Mouse (Mus musculus): ENCODE measurements around the gene Serinc3. TPM values are rescaled to one million over a fixed set of nuclear protein-coding genes. Genes with fewer than 3 reads are reported as not detected.

Serinc3 gene
- polyA plus RNA-seq (2012; rRNA removed), result 76.4 and 83.6 TPM in 2 replicates

DNA sequence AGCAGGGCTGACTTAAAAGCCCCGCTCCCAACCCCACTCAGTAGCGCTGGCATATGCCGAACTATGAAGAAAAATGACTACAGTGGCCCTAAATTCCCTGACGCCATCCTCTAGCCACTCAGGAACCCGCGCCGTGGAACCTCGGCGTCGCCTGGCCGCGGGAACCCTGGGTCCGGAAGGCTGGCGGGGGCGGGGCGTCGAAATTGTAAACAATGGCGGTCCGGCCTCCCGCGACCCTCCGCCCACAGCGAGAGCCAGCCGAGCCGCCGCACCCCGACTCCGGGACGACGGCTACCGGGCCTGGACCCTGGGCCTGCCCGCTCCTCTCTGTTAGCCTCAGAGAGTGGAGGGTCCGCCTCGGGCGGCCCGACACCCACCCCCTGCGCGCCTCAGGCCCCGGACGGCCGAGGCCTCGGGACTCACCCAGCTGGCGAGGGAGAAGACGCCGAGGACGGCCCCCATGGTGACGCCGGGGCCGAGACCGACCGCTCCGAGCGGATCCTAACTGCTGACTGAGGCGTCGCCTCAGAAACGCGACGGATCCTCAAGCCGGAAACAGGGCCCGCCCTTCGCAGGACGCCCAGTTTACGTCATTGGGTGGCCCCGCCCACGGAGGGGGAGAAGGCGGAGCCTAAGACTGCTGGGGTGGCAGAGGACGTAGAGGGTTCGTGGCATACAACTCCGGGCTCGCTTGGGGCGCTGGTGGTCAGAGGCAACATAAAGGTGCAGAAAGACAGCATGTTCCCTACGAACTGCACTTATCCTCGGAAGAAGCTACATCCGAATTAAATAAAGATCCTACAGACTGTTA is at the start of gene Serinc3:
Serinc3 (minus strand) TSS at position 557 of the 811 bp plus-strand sequence.

DNA sequence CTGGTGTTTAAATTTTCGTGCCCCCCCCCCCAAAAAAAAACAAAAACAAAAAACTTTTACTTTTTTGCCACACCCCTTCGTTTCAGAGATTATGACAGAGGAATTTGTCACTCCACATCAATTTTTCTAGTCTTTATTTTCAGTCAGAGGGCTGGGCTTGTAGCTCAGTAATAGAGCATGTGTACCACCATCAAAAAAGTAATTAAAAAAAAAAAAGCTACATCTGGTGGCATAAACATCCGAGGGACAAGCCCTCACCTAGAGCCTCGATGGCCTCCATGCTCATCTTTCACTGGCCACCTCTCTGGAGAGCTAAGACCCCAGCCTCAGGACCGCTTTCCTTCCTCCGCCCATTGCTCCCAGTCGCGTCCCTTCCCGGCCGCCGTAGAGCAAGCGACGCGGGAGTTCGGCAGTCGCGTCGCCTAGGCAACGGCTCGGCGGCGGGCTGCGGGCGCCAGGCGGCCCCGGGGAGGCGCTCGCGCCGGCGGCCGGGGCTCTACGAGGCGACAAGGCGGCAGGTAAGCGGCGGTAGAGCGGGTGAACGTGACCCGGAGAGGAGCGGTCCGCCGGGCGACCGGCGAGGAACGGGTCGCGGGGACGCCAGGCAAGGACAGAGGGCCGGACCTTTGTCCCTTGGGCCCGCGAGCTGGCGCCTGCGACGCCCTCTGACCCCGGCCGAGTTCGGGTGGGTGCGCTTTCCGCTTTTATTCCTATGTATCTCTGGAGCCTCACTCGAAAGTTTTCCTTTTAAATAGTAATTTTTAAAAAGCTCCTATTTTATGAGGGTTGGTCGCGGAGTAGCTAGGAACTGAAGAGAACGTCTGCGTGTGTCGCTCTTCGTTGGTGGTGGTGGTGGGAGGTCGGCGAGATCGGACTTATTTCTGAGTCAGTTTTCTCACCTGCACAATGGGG is 13.3 kb upstream of the Serinc3 start, which contains the start of gene Pkig:
Pkig (plus strand) TSS at position 412 of the 912 bp plus-strand sequence.

DNA sequence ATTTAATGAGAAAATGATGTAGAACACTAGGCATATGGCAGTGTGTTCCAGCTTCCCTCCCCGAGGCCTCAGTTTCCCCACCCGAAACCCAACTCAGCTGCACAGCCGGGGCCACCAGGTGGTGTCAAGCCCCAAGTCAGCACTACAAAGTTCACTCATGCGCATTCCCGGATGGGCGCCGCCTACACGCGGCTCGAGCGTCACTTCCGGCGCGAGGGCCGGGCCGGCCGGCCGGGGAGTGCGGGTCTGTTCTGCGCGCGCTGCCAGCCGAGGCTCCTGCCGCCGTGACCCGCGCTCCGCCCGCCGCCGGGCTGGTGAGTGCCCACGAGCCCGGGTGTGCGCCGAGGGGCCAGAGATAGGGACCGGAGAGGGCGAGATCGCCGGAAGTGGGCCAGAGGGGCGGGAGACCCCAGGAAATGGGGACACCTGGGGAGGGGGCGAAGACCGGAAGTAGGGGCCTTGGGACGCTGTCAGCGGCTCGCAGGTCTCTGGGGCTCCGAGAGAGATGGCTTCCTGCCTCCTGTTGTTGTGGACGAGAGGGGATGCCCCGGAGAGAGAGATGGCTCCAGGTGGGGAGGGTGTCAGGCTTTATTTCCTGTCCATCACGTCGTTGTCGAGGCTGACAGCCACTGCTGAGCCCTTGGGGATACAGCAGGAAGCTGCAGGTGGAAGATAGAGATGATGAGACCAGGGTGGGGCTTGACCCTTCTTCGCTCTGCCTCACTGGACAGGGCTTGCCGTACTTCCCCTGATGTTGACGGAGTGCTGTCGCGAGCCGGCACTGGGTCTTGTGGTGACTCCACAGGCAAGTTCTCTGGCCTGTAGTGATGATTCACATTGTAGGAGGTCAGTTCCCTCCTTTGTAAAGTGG is 42.6 kb downstream of the Serinc3 start, which contains the start of gene Ttpal:
Ttpal (plus strand) TSS at position 214 of the 871 bp plus-strand sequence.

Other genes starting within 250 kb of the Serinc3 start
- gene Jph2, start 247.1 kb downstream of the Serinc3 start, polyA plus RNA-seq (2012; rRNA removed), result 0.49 and 2.0 TPM in 2 replicates
- gene Oser1, start 220.4 kb downstream of the Serinc3 start, polyA plus RNA-seq (2012; rRNA removed), result 26.3 and 29.2 TPM in 2 replicates
- 117 and 118 TPM in 2 replicates for gene Gdap1l1, start 206.7 kb downstream of the Serinc3 start, polyA plus RNA-seq (2012; rRNA removed)
- gene Fitm2, start 172.5 kb downstream of the Serinc3 start, polyA plus RNA-seq (2012; rRNA removed), result 6.8 and 7.3 TPM in 2 replicates
- 0.25 and 0.31 TPM in 2 replicates for gene R3hdml, start 152.8 kb downstream of the Serinc3 start, polyA plus RNA-seq (2012; rRNA removed)
- 0.09 TPM in 1 of 2 replicates, not detected in the other for gene Hnf4a, start 138.3 kb downstream of the Serinc3 start, polyA plus RNA-seq (2012; rRNA removed)
- gene Ttpal, start 42.8 kb downstream of the Serinc3 start, polyA plus RNA-seq (2012; rRNA removed), result 26.2 and 26.6 TPM in 2 replicates
- gene Pkig, start 13.3 kb upstream of the Serinc3 start, polyA plus RNA-seq (2012; rRNA removed), result 69.3 and 70.9 TPM in 2 replicates
- 3.7 and 4.0 TPM in 2 replicates for gene Ada, start 105.1 kb upstream of the Serinc3 start, polyA plus RNA-seq (2012; rRNA removed)
- gene Ccn5, start 175.7 kb upstream of the Serinc3 start, polyA plus RNA-seq (2012; rRNA removed), result 0.18 TPM in 2 replicates
- gene Kcnk15, start 208.5 kb upstream of the Serinc3 start, polyA plus RNA-seq (2012; rRNA removed), result 0.05 and 0.10 TPM in 2 replicates